Mouse (Mus musculus): ENCODE results near the gene Akt3. TPM values are rescaled to one million over a fixed set of nuclear protein-coding genes. Genes with fewer than 3 reads are reported as not detected.

Akt3 gene
- polyA plus RNA-seq, 1 experiment from 2014 or later = 26.3 TPM

GRCm38 (mm10) chr1:177248638-177249037, 9.4 kb downstream of the Akt3 start:
- no peak overlapping the region for H3K27ac ChIP-seq
- H3K4me3 ChIP-seq (replicated peaks) = no peak overlapping the region
- peaks cover 9% of the 10 kb centered on the region; the same call in 1 of the 2 replicates for H3K4me1 ChIP-seq (replicated peaks)
- WGBS = 56% methylated on average over 4 of the region's 4 CpGs
- no peaks in the 10 kb centered on the region; the same call in 1 of the 2 replicates for H3K36me3 ChIP-seq
- H3K9ac ChIP-seq (replicated peaks) = no peak overlapping the region
- H3K27me3 ChIP-seq = no peaks in the 10 kb centered on the region
- H3K9me3 ChIP-seq = no peaks in the 10 kb centered on the region
- no peak overlapping the region for H3K4me2 ChIP-seq (replicated peaks)
- no peak for ATAC-seq

- 60% methylated on average over 2 of the region's 2 CpGs for WGBS
- no peak overlapping the region for H3K9ac ChIP-seq (replicated peaks)
- ATAC-seq = no peak
- no peaks in the 10 kb centered on the region for H3K4me1 ChIP-seq (replicated peaks)
- 0 out of 2 replicates have a peak, but pooled peaks cover 4% of the 10 kb centered on the region for H3K36me3 ChIP-seq
- H3K9me3 ChIP-seq = no peaks in the 10 kb centered on the region
- no peak overlapping the region for H3K4me2 ChIP-seq (replicated peaks)
- no peak overlapping the region for H3K4me3 ChIP-seq (replicated peaks)
- no peaks in the 10 kb centered on the region for H3K27me3 ChIP-seq
- no peak overlapping the region for H3K27ac ChIP-seq
These were observed 19.6 kb downstream of the Akt3 start for GRCm38 (mm10) chr1:177238368-177238767.

GRCm38 (mm10) chr1:177236695-177237094, 21.3 kb downstream of the Akt3 start:
- Histone ChIP-seq H3K27ac (no peak overlapping the region), H3K9me3 (no peaks in the 10 kb centered on the region), H3K4me3 (replicated peaks) (no peak overlapping the region), H3K36me3 (0 out of 2 replicates have a peak, but pooled peaks cover 4% of the 10 kb centered on the region), H3K9ac (replicated peaks) (no peak overlapping the region), H3K4me2 (replicated peaks) (no peak overlapping the region), H3K4me1 (replicated peaks) (no peaks in the 10 kb centered on the region), H3K27me3 (no peaks in the 10 kb centered on the region)
- 74% methylated on average over 2 of the region's 2 CpGs for WGBS
- no peak for ATAC-seq

GRCm38 (mm10) chr1:177236249-177236648, 21.8 kb downstream of the Akt3 start:
- Histone ChIP-seq H3K27ac (no peak overlapping the region), H3K4me2 (replicated peaks) (no peak overlapping the region), H3K36me3 (0 out of 2 replicates have a peak, but pooled peaks cover 4% of the 10 kb centered on the region), H3K9me3 (no peaks in the 10 kb centered on the region), H3K4me1 (replicated peaks) (no peaks in the 10 kb centered on the region), H3K27me3 (no peaks in the 10 kb centered on the region), H3K4me3 (replicated peaks) (no peak overlapping the region), H3K9ac (replicated peaks) (no peak overlapping the region)
- ATAC-seq = no peak

- H3K4me3 ChIP-seq (replicated peaks) = no peak overlapping the region
- no peaks in the 10 kb centered on the region for H3K4me1 ChIP-seq (replicated peaks)
- H3K27ac ChIP-seq = no peak overlapping the region
- WGBS = 92% methylated on average over 5 of the region's 5 CpGs
- H3K9me3 ChIP-seq = no peaks in the 10 kb centered on the region
- no peak overlapping the region for H3K9ac ChIP-seq (replicated peaks)
- no peaks in the 10 kb centered on the region for H3K27me3 ChIP-seq
- no peak for ATAC-seq
- 0 out of 2 replicates have a peak, but pooled peaks cover 4% of the 10 kb centered on the region for H3K36me3 ChIP-seq
- H3K4me2 ChIP-seq (replicated peaks) = no peak overlapping the region
These were observed 23.5 kb downstream of the Akt3 start for GRCm38 (mm10) chr1:177234462-177234861.

GRCm38 (mm10) chr1:177231122-177231521, 26.9 kb downstream of the Akt3 start:
- Histone ChIP-seq H3K27me3 (no peaks in the 10 kb centered on the region), H3K9ac (replicated peaks) (no peak overlapping the region), H3K9me3 (no peaks in the 10 kb centered on the region), H3K4me2 (replicated peaks) (no peak overlapping the region), H3K27ac (no peak overlapping the region), H3K4me1 (replicated peaks) (no peaks in the 10 kb centered on the region), H3K4me3 (replicated peaks) (no peak overlapping the region), H3K36me3 (0 out of 2 replicates have a peak, but pooled peaks cover 4% of the 10 kb centered on the region)
- no peak for ATAC-seq

GRCm38 (mm10) chr1:177198978-177199377, 59.0 kb downstream of the Akt3 start:
- no peak overlapping the region for H3K4me3 ChIP-seq (replicated peaks)
- 73% methylated on average over 1 of the region's 1 CpGs for WGBS
- ATAC-seq = no peak

GRCm38 (mm10) chr1:177195224-177195623, 62.8 kb downstream of the Akt3 start:
- no peak overlapping the region for H3K9ac ChIP-seq (replicated peaks)
- no peak overlapping the region for H3K4me3 ChIP-seq (replicated peaks)
- no peaks in the 10 kb centered on the region for H3K27me3 ChIP-seq
- no peaks in the 10 kb centered on the region for H3K9me3 ChIP-seq
- 0 out of 2 replicates have a peak, but pooled peaks cover 7% of the 10 kb centered on the region for H3K4me1 ChIP-seq (replicated peaks)
- H3K36me3 ChIP-seq = no peaks in the 10 kb centered on the region
- ATAC-seq = no peak
- no peak overlapping the region for H3K27ac ChIP-seq
- no peak overlapping the region for H3K4me2 ChIP-seq (replicated peaks)

More at GRCm38 (mm10) chr1:177198978-177199377, 59.0 kb downstream of the Akt3 start:
- Histone ChIP-seq H3K4me1 (replicated peaks) (peaks cover 7% of the 10 kb centered on the region), H3K9me3 (no peaks in the 10 kb centered on the region), H3K36me3 (no peaks in the 10 kb centered on the region), H3K27me3 (no peaks in the 10 kb centered on the region), H3K27ac (no peak overlapping the region), H3K4me2 (replicated peaks) (no peak overlapping the region), H3K9ac (replicated peaks) (no peak overlapping the region)

- Histone ChIP-seq H3K9ac (replicated peaks) (no peak overlapping the region), H3K4me2 (replicated peaks) (no peak overlapping the region), H3K27ac (no peak overlapping the region), H3K27me3 (no peaks in the 10 kb centered on the region), H3K36me3 (no peaks in the 10 kb centered on the region), H3K9me3 (no peaks in the 10 kb centered on the region), H3K4me1 (replicated peaks) (0 out of 2 replicates have a peak, but pooled peaks cover 7% of the 10 kb centered on the region), H3K4me3 (replicated peaks) (no peak overlapping the region)
- 74% methylated on average over 1 of the region's 1 CpGs for WGBS
- ATAC-seq = no peak
These were observed 63.7 kb downstream of the Akt3 start for GRCm38 (mm10) chr1:177194324-177194723.

GRCm38 (mm10) chr1:177191623-177192022, 66.4 kb downstream of the Akt3 start:
- no peak overlapping the region for H3K9ac ChIP-seq (replicated peaks)
- 18% methylated on average over 3 of the region's 3 CpGs for WGBS

GRCm38 (mm10) chr1:177190358-177190757, 67.6 kb downstream of the Akt3 start:
- Histone ChIP-seq H3K27me3 (no peaks in the 10 kb centered on the region), H3K9me3 (no peaks in the 10 kb centered on the region), H3K4me1 (replicated peaks) (peaks cover 18% of the 10 kb centered on the region), H3K9ac (replicated peaks) (no peak overlapping the region), H3K27ac (no peak overlapping the region), H3K36me3 (no peaks in the 10 kb centered on the region), H3K4me3 (replicated peaks) (no peak overlapping the region), H3K4me2 (replicated peaks) (no peak overlapping the region)
- WGBS = 93% methylated on average over 1 of the region's 1 CpGs
- no peak for ATAC-seq

More at GRCm38 (mm10) chr1:177191623-177192022, 66.4 kb downstream of the Akt3 start:
- Histone ChIP-seq H3K9me3 (no peaks in the 10 kb centered on the region), H3K27me3 (no peaks in the 10 kb centered on the region), H3K4me1 (replicated peaks) (peaks cover 17% of the 10 kb centered on the region), H3K4me3 (replicated peaks) (no peak overlapping the region), H3K36me3 (no peaks in the 10 kb centered on the region), H3K27ac (no peak overlapping the region), H3K4me2 (replicated peaks) (no peak overlapping the region)
- ATAC-seq = no peak

GRCm38 (mm10) chr1:177188708-177189107, 69.3 kb downstream of the Akt3 start:
- no peaks in the 10 kb centered on the region for H3K9me3 ChIP-seq
- ATAC-seq = peak; percentile 92
- WGBS = 11% methylated on average over 3 of the region's 3 CpGs
- no peak overlapping the region for H3K4me2 ChIP-seq (replicated peaks)
- H3K4me1 ChIP-seq (replicated peaks) = peaks cover 14% of the 10 kb centered on the region
- H3K4me3 ChIP-seq (replicated peaks) = no peak overlapping the region
- H3K9ac ChIP-seq (replicated peaks) = no peak overlapping the region
- no peaks in the 10 kb centered on the region for H3K27me3 ChIP-seq
- 0 out of 2 replicates have a peak, but pooled peaks cover 5% of the 10 kb centered on the region for H3K36me3 ChIP-seq
- H3K27ac ChIP-seq = no peak overlapping the region

- Histone ChIP-seq H3K27ac (peak overlapping the region; percentile 58; the same call in 1 of the 2 replicates), H3K36me3 (0 out of 2 replicates have a peak, but pooled peaks cover 5% of the 10 kb centered on the region), H3K9ac (replicated peaks) (no peak overlapping the region), H3K27me3 (no peaks in the 10 kb centered on the region), H3K4me3 (replicated peaks) (no peak overlapping the region), H3K4me2 (replicated peaks) (no peak overlapping the region), H3K4me1 (replicated peaks) (peaks cover 12% of the 10 kb centered on the region), H3K9me3 (no peaks in the 10 kb centered on the region)
- WGBS = 22% methylated on average over 2 of the region's 2 CpGs
- ATAC-seq = no peak
These were observed 71.3 kb downstream of the Akt3 start for GRCm38 (mm10) chr1:177186751-177187150.

Measured in midbrain, embryonic 13.5 days (tissue).